Mouse (Mus musculus) forebrain, postnatal 0 days (tissue): ENCODE measurements around the gene Il18rap. TPM values are rescaled to one million over a fixed set of nuclear protein-coding genes. Genes with fewer than 3 reads are reported as not detected.

Experiments used
- ATAC-seq: fragments of 200-750 bp; cut with Nextera tagmentation; 2 replicates; pipeline ENCODE4 v1.8.0; 2017; ENCODE audit warnings: mild to moderate bottlenecking, moderate library complexity
- DNase-seq: peaks from one replicate; pipeline ENCODE4 v3.0.0-alpha.2; 2015
- H3K27ac ChIP-seq: fragments of 300-500 bp; sonication (generic); 2 replicates; pipeline ENCODE4 v1.5.1; 2014; ENCODE audit warnings: low read depth, mild to moderate bottlenecking, antibody characterized with exemption, low read length, moderate library complexity, mixed read lengths
- H3K27me3 ChIP-seq: fragments of 300-500 bp; sonication (generic); 2 replicates; pipeline ENCODE4 v1.6.1; 2014; ENCODE audit warnings: mild to moderate bottlenecking, low read length, mixed read lengths; ENCODE audit not compliant: insufficient read depth
- H3K36me3 ChIP-seq: fragments of 300-500 bp; sonication (generic); 2 replicates; pipeline ENCODE4 v1.6.1; 2014; ENCODE audit warnings: mild to moderate bottlenecking, moderate library complexity; ENCODE audit not compliant: insufficient read depth
- H3K4me1 ChIP-seq: fragments of 300-500 bp; sonication (generic); 2 replicates; pipeline ENCODE4 v1.6.1; 2014; ENCODE audit warnings: antibody characterized with exemption; ENCODE audit not compliant: insufficient read depth
- H3K4me2 ChIP-seq: fragments of 300-500 bp; sonication (generic); 2 replicates; pipeline ENCODE4 v1.6.1; 2014; ENCODE audit warnings: low read depth, mild to moderate bottlenecking, moderate library complexity
- H3K4me3 ChIP-seq: fragments of 300-500 bp; sonication (generic); 2 replicates; pipeline ENCODE4 v1.5.1; 2014; ENCODE audit warnings: low read depth, low read length, mixed read lengths
- H3K9ac ChIP-seq: fragments of 300-500 bp; sonication (generic); 2 replicates; pipeline ENCODE4 v1.6.1; 2014; ENCODE audit warnings: mild to moderate bottlenecking
- H3K9me3 ChIP-seq: fragments of 300-500 bp; sonication (generic); 2 replicates; pipeline ENCODE4 v1.6.1; 2016; ENCODE audit warnings: low read length
- CTCF ChIP-seq: sonication (generic); IDR thresholded peaks from 2 replicates; pipeline ENCODE4 v1.5.1; 2016; ENCODE audit warnings: antibody characterized with exemption, control low read depth, low read depth
- WGBS: fragments of 180-500 bp; shearing (Covaris S2); extraction: QIAGEN DNeasy Blood & Tissue Kit; methylation state at CpG from one replicate; pipeline ENCODE4 v1.1.7; 2014; 5-methylcytosine and 5-hydroxymethylcytosine counted together
- polyA plus RNA-seq: library from polyadenylated mRNA; unstranded; fragments of >200 nt; fragmentation: Nextera tagmentation; extraction: Ambion mirVana; gene quantifications from 2 replicates; pipeline ENCODE4 v1.2.1, GENCODE M21; 2015
- total RNA-seq: library from RNA; depleted of rRNA; stranded (reverse); fragments of >200 nt; gene quantifications from 2 replicates; pipeline ENCODE4 v1.2.3, GENCODE M21; 2014; rRNA removed

Gene Il18rap
- total RNA-seq (0.23 and 1.1 TPM in 2 replicates), polyA plus RNA-seq (0.06 TPM in 1 of 2 replicates, not detected in the other)

- no peaks in the 10 kb centered on the region for H3K36me3 ChIP-seq
- no peaks in the 10 kb centered on the region for H3K27me3 ChIP-seq
- H3K27ac ChIP-seq, result no peak within 1 kb of the TSS
- no peak within 1 kb of the TSS for H3K4me3 ChIP-seq
- no peak for TF ChIP-seq CTCF
- no peaks in the 10 kb centered on the region for H3K9me3 ChIP-seq
- no peak within 1 kb of the TSS for H3K9ac ChIP-seq
- no peaks in the 10 kb centered on the region for H3K4me1 ChIP-seq
- no peak for ATAC-seq
- no peak within 1 kb of the TSS for H3K4me2 ChIP-seq
- DNase-seq, result no peak
- WGBS, result 11% methylated on average over 9 of the region's 9 CpGs
Measured at GRCm38 (mm10) chr1:40514851-40515585, at the start of gene Il18rap. TSS of gene Il18rap (plus strand) at chr1:40515362.

DNA sequence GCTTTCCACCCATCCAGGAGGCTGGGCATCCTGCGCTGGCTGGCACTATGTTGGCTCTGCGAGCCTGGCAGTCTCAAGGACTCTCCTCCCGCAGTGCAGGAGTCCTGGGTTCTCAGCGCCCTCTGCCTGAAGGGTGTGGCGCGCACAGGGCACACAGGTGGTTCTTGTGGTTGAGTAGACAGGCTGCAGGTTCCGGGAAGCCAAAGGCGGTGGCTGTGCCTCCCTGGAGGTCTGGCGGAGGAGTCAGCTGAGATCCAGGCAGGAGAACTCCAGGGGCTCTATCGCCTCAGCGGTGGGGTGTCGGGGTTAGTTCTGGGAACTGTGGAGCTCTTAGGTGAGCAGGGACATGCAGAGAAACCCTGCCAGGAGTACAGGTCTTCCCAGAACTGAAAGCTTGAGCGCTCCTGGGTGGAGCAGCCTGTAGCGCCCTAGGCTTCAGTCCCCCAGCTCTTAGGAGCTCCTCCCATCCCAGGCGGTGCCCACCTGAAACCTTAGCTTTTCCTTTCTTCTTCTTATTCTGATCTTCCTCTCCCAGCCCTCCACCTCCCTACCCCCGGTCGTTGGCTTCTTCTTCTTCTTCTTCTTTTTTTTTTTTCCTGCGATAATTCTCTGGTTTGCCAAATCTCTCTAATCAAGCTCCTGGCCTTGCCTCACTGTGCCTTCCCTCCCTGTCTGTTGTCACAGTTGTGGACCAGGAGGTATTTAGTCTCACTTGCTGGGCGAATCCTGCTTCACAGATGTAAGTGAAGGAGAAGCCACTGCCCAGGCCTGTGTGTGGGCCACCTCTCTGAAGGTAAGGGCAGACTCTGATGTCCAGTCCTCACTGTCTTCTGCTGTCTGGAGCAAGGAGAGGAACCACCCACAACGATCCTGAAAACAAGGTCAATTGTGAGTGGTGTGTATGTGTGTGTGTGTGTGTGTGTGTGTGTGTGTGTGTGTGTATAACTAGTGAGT lies 49.4 kb upstream of the Il18rap start, which contains the start of gene Il18r1:
Gene Il18r1, plus strand, starts transcription at position 76 of the 954 bp plus-strand sequence.
- no peaks in the 10 kb centered on the region for H3K4me1 ChIP-seq
- ATAC-seq (no peak), DNase-seq (no peak)
- H3K27ac ChIP-seq, result no peak within 1 kb of the TSS
- no peaks in the 10 kb centered on the region for H3K36me3 ChIP-seq
- no peak for TF ChIP-seq CTCF
- H3K4me2 ChIP-seq, result no peak within 1 kb of the TSS
- H3K4me3 ChIP-seq, result no peak within 1 kb of the TSS
- H3K9ac ChIP-seq, result no peak within 1 kb of the TSS
- no peaks in the 10 kb centered on the region for H3K27me3 ChIP-seq
- no peaks in the 10 kb centered on the region for H3K9me3 ChIP-seq
- 51% methylated on average over 20 of the region's 20 CpGs for WGBS

DNA sequence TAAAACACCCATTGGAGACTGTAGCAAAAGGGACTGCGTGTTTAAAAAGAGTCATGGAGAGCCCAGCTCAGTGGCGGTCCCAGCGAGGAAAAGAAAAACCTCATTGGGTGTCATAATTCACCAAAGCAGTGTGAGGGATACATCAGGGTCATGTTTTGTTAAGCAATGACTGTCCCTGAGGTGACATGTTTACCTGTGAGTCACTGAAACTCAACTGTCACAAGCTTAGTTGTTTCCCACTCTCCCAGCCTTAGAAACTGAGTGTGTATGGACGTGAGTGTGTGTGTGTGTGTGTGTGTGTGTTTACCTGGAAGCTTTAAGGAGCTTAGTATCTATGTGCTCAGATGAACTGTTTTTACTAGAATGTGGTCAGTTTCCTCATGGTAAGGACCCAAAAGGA lies 47.9 kb upstream of the Il18rap start:
- Histone ChIP-seq H3K27ac (no peak overlapping the region), H3K4me2 (no peak overlapping the region), H3K9ac (no peak overlapping the region), H3K36me3 (no peaks in the 10 kb centered on the region), H3K27me3 (no peaks in the 10 kb centered on the region), H3K9me3 (no peaks in the 10 kb centered on the region), H3K4me1 (no peaks in the 10 kb centered on the region), H3K4me3 (no peak overlapping the region)
- ATAC-seq (no peak), DNase-seq (no peak)
- no peak for TF ChIP-seq CTCF
- 89% methylated on average over 4 of the region's 4 CpGs for WGBS

DNA sequence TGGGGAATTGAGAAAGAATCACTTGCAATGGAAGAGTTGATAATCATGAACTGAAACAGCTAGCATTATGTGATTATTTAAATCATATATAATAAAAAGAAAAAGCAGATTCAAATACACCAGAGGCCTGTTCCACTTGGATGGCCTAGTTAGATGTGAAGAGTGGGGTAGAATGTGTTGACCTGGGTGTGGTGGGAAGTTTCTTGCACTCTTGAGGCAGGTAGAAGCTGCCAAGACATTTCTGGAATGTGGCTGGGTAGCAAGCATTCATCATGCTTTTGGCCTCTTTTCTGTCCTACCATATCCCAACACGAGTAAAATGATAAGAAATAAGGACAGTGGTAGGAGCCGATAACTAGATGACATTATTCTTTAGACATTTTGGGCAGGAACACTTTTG lies 46.4 kb upstream of the Il18rap start:
- ATAC-seq (no peak), DNase-seq (no peak)
- 78% methylated on average over 2 of the region's 2 CpGs for WGBS
- Histone ChIP-seq H3K4me3 (no peak overlapping the region), H3K4me1 (no peaks in the 10 kb centered on the region), H3K36me3 (no peaks in the 10 kb centered on the region), H3K27ac (no peak overlapping the region), H3K27me3 (no peaks in the 10 kb centered on the region), H3K9me3 (no peaks in the 10 kb centered on the region), H3K9ac (no peak overlapping the region), H3K4me2 (no peak overlapping the region)
- no peak for TF ChIP-seq CTCF

DNA sequence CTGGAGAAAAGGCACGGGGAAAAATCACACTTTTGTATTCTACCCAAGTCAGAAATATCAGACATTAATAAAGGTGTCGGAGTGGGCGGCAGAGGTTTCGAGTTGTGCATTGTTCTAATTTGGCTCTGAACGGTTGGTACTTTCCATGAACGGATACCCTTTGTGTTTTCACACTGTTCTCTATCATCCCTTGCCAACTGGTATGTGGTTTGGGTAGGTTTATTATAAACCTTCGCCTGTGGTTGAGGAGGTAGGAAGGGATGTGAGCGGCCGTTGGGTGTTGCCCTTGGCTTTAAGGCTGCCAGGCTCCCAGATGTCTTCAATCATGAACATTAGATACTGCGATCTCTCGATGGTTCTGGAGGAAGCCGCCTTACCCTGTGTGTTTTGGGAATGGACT lies 45.3 kb upstream of the Il18rap start:
- H3K27ac ChIP-seq, result no peak overlapping the region
- no peaks in the 10 kb centered on the region for H3K9me3 ChIP-seq
- 87% methylated on average over 12 of the region's 12 CpGs for WGBS
- H3K4me3 ChIP-seq, result no peak overlapping the region
- no peak for TF ChIP-seq CTCF
- no peaks in the 10 kb centered on the region for H3K4me1 ChIP-seq
- DNase-seq (no peak), ATAC-seq (no peak)
- H3K36me3 ChIP-seq, result no peaks in the 10 kb centered on the region
- no peaks in the 10 kb centered on the region for H3K27me3 ChIP-seq
- no peak overlapping the region for H3K9ac ChIP-seq
- no peak overlapping the region for H3K4me2 ChIP-seq

DNA sequence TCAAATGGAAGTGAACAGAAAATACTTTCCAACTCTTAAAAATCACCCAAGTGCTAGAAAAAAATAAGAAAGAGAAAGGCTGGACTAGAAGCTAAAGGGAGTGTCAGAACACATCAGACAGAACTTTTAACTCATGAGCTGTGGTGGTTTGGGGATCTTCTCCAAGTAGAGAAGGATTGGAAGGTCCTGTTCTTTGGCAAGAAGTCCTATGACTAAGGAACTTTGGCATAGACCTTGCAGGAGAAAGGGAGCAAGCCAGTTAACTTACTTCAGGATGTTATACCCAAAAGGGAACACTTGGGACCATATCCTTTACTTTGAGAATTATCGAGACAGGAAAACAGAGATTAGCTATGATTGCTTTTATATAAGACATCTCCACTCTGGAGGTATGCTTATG lies 42.8 kb upstream of the Il18rap start:
- Histone ChIP-seq H3K27ac (no peak overlapping the region), H3K9ac (no peak overlapping the region), H3K4me1 (no peaks in the 10 kb centered on the region), H3K36me3 (no peaks in the 10 kb centered on the region), H3K9me3 (no peaks in the 10 kb centered on the region), H3K27me3 (no peaks in the 10 kb centered on the region), H3K4me3 (no peak overlapping the region), H3K4me2 (no peak overlapping the region)
- 94% methylated on average over 1 of the region's 1 CpGs for WGBS
- no peak for TF ChIP-seq CTCF
- DNase-seq, result no peak
- ATAC-seq, result no peak

DNA sequence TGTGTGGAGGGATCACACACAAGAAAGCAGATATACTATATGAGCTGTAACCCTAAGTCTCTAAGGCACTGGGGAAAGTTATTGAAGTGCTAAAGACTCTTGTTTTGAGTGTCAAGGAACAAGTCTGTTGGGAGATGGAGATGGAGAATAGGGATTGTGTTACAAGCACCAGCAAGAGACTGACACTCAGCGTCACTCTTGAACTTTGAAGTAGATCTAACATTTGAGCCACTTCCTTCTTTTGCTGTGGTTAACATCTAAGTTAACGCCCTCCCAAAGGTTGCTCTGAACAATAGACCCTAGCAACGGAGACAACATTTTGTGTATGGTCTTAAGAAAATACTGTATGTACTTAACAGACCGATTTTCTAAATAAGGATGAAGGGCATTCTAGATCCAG lies 41.5 kb upstream of the Il18rap start:
- no peaks in the 10 kb centered on the region for H3K27me3 ChIP-seq
- no peak for TF ChIP-seq CTCF
- DNase-seq (no peak), ATAC-seq (no peak)
- H3K4me3 ChIP-seq, result no peak overlapping the region
- H3K36me3 ChIP-seq, result no peaks in the 10 kb centered on the region
- no peak overlapping the region for H3K4me2 ChIP-seq
- H3K27ac ChIP-seq, result no peak overlapping the region
- H3K4me1 ChIP-seq, result no peaks in the 10 kb centered on the region
- no peak overlapping the region for H3K9ac ChIP-seq
- no peaks in the 10 kb centered on the region for H3K9me3 ChIP-seq
- 91% methylated on average over 4 of the region's 4 CpGs for WGBS
